Mouse (Mus musculus): ENCODE results near the gene Tdrd9. TPM values are rescaled to one million over a fixed set of nuclear protein-coding genes. Genes with fewer than 3 reads are reported as not detected.

Gene Tdrd9
- polyA plus RNA-seq, 1 experiment from 2014 or later, result 0.54 TPM

Small RNA genes within 50 kb of the gene (microRNA-seq; reads per million reads assigned to microRNA genes)
- gene Mir3073a (not detected), gene Mir3073b (not detected)

Other genes starting within 250 kb of the Tdrd9 start
- 109 and 116 TPM in 2 replicates for gene Klc1, start 212.7 kb upstream of the Tdrd9 start, polyA plus RNA-seq (2016; fragmentation: Nextera tagmentation; extraction: Ambion mirVana)
- 10.5 and 13.8 TPM in 2 replicates for gene Xrcc3, start 157.7 kb upstream of the Tdrd9 start, polyA plus RNA-seq (2016; fragmentation: Nextera tagmentation; extraction: Ambion mirVana)
- 104 and 109 TPM in 2 replicates for gene Zfyve21, start 157.4 kb upstream of the Tdrd9 start, polyA plus RNA-seq (2016; fragmentation: Nextera tagmentation; extraction: Ambion mirVana)
- 13.6 and 16.8 TPM in 2 replicates for gene Ppp1r13b, start 63.4 kb upstream of the Tdrd9 start, polyA plus RNA-seq (2016; fragmentation: Nextera tagmentation; extraction: Ambion mirVana)
- 847 and 1,150 TPM in 2 replicates for gene Atp5mpl, start 4.6 kb upstream of the Tdrd9 start, polyA plus RNA-seq (2016; fragmentation: Nextera tagmentation; extraction: Ambion mirVana)
- 0.26 and 0.42 TPM in 2 replicates for gene Rd3l, start 9.8 kb downstream of the Tdrd9 start, polyA plus RNA-seq (2016; fragmentation: Nextera tagmentation; extraction: Ambion mirVana)
- gene Aspg, start 135.1 kb downstream of the Tdrd9 start, polyA plus RNA-seq (2016; fragmentation: Nextera tagmentation; extraction: Ambion mirVana), result 1.5 and 1.7 TPM in 2 replicates
- gene Kif26a, start 174.6 kb downstream of the Tdrd9 start, polyA plus RNA-seq (2016; fragmentation: Nextera tagmentation; extraction: Ambion mirVana), result 1.0 and 2.1 TPM in 2 replicates

All from heart, embryonic 10.5 days (tissue).